Mouse (Mus musculus) heart, postnatal 36 days (tissue): ENCODE measurements around the gene Dcaf6. TPM values are rescaled to one million over a fixed set of nuclear protein-coding genes. Genes with fewer than 3 reads are reported as not detected.
"Not testable (repeated sequence)": the region's sequence is repeated elsewhere in the genome, so short reads cannot be mapped to it uniquely, and the experiment has no call there.

Experiments used
- DNase-seq, 2 experiments: peaks; one replicate each; pipeline ENCODE4 v3.0.0; 2021 to 2022
- intact Hi-C: fragments of 180-260 bp; cut with DNase I; formaldehyde crosslinking; loops from one replicate; pipeline ENCODE4 v1.15.1; 2025
- total RNA-seq, 2 experiments: library from RNA; stranded (reverse); gene quantifications; 2 replicates each; pipeline ENCODE4 v1.2.3; 2021

Dcaf6 gene
- total RNA-seq, 2 experiments from 2014 or later = 104 to 106 TPM

DNA sequence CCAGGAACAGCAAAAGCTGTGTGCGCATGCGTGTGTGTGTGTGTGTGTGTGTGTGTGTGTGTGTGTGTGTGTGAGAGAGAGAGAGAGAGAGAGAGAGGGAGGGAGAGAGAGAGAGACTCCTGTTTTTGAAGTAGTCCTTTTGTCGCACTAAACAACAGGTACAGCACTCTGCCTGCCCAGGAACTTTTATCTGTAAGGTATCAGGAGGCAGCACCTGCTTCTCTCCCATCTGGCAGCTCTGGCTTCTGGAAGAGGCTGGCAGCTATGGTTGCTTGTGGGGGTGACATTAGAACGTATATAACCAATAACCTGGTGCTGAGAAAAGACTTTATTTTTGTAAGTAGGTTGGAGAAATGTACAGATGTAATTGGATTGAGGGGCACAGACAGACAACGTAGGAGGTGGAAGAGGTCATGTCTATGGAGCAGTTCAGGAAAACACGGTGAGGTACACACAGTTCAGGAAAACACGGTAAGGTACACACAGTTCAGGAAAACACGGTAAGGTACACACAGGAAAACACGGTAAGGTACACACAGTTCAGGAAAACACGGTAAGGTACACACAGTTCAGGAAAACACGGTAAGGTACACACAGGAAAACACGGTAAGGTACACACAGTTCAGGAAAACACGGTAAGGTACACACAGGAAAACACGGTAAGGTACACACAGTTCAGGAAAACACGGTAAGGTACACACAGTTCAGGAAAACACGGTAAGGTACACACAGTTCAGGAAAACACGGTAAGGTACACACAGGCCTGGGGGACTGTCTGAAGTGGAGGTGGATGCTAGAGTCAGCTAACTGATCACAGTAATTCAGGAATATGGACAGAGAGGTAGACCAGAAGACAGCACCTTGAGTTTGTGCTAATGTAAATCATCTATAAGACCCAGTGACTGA, 131.6 kb downstream of the Dcaf6 start:
- not testable (repeated sequence) for DNase-seq
- intact Hi-C loops = loop anchor here (10.0 kb wide), 1 partner anchor 204 kb away; no protein-coding TSS in a partner anchor

GRCm38 (mm10) chr1:165327831-165328230, 132.4 kb downstream of the Dcaf6 start:
- intact Hi-C loops = loop anchor here (10.0 kb wide), 1 partner anchor 203 kb away; no protein-coding TSS in a partner anchor
- no peak for DNase-seq

- intact Hi-C loops = loop anchor here (10.0 kb wide), 1 partner anchor 203 kb away; no protein-coding TSS in a partner anchor
- DNase-seq = no peak
These were observed 132.9 kb downstream of the Dcaf6 start for GRCm38 (mm10) chr1:165327370-165327769.

DNA sequence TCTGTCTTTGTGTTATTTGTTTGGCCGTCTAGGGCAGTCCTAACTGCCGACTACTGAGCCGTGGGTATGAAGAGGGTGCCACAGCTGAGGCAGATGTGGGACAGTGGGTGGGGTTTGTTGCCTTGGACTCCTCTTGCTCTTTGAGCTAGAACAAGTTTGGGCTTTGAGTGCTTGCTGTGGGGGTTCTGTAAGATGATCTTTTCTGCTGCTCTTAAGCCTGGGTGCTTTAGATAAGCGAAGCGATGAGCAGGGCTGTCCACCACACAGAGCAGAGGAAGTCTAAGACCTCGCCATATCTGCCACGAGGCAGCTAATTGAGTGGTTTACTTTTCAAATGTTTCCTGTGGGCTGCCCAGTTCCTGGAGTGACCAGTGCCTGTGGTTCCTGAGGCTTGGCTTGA, 137.3 kb downstream of the Dcaf6 start:
- intact Hi-C loops = loop anchor here (5.0 to 10.0 kb wide), 2 partner anchors 86 to 198 kb away; partner anchors contain the start of gene Tiprl
- DNase-seq = no peak

GRCm38 (mm10) chr1:165321891-165322290, 138.4 kb downstream of the Dcaf6 start:
- DNase-seq = no peak
- intact Hi-C loops = loop anchor here (2.0 to 10.0 kb wide), 3 partner anchors 41 to 197 kb away; partner anchors contain the start of gene Tiprl

- peak; percentile 54 to 56 for DNase-seq
- intact Hi-C loops = loop anchor here (2.0 to 10.0 kb wide), 3 partner anchors 41 to 197 kb away; partner anchors contain the start of gene Tiprl
These were observed 138.8 kb downstream of the Dcaf6 start for GRCm38 (mm10) chr1:165321393-165321861.

DNA sequence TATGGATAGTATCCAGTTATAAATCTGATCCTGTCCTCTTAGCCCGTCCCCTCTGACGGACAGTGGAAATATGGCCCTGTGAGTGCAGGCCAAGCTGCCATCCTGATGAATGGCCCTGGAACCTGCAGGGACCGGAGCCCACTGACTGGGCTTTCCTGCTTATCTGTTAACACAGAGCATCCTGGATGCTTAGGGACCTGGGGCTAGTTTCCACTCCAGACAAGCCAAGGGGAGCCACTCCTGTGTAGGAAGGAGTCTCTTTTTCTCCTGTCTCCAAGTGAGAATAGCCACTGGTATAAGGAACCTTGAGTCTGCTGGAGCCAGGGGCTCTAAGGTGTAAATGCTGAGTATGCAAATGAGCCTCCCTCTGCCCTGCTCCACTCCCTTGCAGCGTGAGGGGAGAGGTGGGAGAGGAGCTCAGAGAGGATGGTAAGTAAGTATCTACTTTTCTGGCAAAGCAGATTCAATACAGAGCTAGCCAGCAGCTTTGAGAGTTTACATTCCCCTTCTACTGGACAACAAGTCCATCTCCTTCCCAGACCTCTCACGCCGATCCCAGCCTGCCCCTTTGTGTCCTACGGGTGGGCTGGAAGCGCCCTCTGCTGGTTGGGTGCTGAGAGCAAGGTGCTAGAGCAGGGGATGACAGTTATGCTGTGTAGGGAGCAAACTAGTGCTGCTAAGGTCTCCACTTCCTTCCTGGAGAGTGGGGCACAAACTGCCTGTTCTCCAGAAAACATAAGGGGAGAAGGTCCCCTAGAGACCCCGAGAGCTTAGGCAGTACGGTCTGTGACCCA, 139.9 kb downstream of the Dcaf6 start:
- intact Hi-C loops = loop anchor here (1.0 to 10.0 kb wide), 4 partner anchors 40 to 196 kb away; partner anchors contain the start of gene Tiprl
- DNase-seq = peak; percentile 80 to 85

- intact Hi-C loops = no loop called here
- DNase-seq = no peak
These were observed 143.9 kb downstream of the Dcaf6 start for GRCm38 (mm10) chr1:165316361-165316760.

GRCm38 (mm10) chr1:165308180-165308579, 152.1 kb downstream of the Dcaf6 start:
- DNase-seq = no peak
- intact Hi-C loops = no loop called here

DNA sequence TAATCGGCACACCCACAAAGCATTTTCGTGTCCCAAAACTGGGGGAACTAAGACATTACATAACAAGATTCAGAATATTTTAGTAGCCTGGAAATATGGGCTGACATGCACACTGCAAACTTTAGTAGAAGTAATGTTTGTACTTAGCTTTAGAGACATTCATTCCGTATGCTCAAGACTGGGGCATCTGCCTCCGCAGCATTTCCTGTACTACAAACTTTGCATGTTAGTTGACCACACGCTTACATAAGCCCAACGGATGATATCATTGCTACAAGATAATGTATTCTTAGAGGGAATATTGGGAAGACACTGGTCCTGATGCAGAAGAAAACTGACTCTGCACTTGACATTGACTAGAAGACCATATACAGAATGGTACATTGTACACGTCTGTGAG, 155.9 kb downstream of the Dcaf6 start:
- DNase-seq = no peak
- intact Hi-C loops = no loop called here

DNA sequence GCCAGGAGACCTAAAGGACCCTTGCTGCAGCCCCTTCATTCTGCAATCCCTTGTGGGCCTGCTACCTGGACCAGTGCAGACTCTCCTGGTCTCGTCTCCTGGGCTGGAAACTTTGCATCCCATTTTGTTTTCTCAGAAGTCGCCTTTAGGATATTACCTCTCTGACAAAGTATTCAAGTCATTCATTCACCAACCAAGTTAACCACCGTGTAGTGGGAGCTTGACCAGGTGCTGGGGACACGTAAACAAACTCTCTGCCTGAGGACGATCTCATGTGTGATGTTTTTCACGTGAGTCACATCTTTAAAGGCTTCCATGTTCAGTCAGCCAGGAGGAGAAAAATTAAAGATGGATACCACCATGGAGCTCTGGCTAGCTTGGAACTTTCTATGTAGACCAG, 157.1 kb downstream of the Dcaf6 start:
- no peak for DNase-seq
- intact Hi-C loops = no loop called here

- peak in 1 of 2 experiments; percentile 36 for DNase-seq
- intact Hi-C loops = no loop called here
These were observed 157.6 kb downstream of the Dcaf6 start for GRCm38 (mm10) chr1:165302455-165303208.

DNA sequence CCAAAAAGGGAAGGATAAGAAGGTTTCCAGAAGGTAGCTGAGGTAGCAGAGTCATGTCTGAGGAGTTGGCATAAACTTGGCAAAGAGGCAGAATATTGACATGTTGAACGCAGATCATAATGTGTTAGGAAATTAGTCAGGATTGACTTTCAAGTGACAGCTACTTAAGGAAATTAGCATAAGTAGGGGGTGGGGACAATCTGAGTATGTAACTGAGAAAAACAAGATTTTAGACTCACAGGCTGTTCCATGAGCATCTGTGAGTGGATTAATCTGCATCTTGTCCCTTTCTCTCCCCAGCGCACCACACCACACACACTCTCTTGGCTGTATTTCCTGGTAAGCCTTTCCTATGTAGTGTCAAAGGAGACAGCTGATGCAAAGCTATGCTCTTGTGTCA, 158.7 kb downstream of the Dcaf6 start:
- intact Hi-C loops = no loop called here
- DNase-seq = no peak

- DNase-seq = no peak
- intact Hi-C loops = no loop called here
These were observed 159.2 kb downstream of the Dcaf6 start for GRCm38 (mm10) chr1:165301108-165301507.

DNA sequence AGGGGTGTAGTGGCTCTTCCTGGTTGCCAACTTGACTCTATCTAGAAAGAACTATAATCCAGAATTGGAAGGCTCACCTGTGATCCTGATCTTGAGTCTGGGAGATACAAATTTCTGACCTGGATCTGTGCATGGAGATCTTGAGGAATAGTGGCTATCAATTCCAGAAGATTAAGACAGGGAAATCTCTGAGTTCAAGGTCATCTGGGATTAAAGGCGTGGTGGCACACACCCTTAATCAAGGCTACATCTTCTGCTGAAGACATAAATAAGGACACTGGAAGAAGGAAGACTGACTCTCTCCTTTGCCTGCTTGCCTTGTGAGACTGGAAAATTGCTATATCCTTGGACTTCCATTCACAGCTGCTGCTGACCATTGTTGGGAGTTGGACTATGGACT, 164.8 kb downstream of the Dcaf6 start, which contains the start of gene Gpr161:
TSS of gene Gpr161 (plus strand) at position 301 of the 400 bp plus-strand sequence.
- intact Hi-C loops = no loop called here
- no peak for DNase-seq

GRCm38 (mm10) chr1:165291606-165292005, 168.7 kb downstream of the Dcaf6 start:
- no peak for DNase-seq
- intact Hi-C loops = no loop called here

- DNase-seq = no peak
These were observed 170.4 kb downstream of the Dcaf6 start for GRCm38 (mm10) chr1:165289831-165290230.

GRCm38 (mm10) chr1:165288165-165288564, 172.1 kb downstream of the Dcaf6 start:
- no peak for DNase-seq
- intact Hi-C loops = no loop called here

More at GRCm38 (mm10) chr1:165289831-165290230, 170.4 kb downstream of the Dcaf6 start:
- intact Hi-C loops = no loop called here

GRCm38 (mm10) chr1:165284096-165284495, 176.2 kb downstream of the Dcaf6 start:
- intact Hi-C loops = no loop called here
- DNase-seq = no peak

DNA sequence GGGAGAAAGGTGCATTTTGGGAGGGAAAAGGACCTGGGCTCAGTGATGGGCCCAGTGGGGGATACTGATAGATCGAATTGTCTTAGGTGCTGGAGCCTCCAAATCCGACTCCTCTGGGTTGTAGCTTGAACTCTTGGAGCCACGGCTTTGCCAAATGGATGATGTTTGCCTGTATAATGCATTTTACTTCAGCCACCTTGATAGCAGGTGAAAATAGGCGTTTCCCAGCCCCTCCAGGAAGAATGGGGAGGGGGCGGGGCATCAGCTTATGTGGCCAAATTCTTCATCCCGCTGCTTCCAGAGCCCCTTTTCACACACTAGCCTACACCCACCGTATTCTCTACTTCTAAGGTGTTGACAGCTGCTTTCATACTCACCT, 177.3 kb downstream of the Dcaf6 start:
- intact Hi-C loops = no loop called here
- no peak for DNase-seq
